8 mouse cellular contexts compared by ENCODE assay signal in the genomic region with DNA sequence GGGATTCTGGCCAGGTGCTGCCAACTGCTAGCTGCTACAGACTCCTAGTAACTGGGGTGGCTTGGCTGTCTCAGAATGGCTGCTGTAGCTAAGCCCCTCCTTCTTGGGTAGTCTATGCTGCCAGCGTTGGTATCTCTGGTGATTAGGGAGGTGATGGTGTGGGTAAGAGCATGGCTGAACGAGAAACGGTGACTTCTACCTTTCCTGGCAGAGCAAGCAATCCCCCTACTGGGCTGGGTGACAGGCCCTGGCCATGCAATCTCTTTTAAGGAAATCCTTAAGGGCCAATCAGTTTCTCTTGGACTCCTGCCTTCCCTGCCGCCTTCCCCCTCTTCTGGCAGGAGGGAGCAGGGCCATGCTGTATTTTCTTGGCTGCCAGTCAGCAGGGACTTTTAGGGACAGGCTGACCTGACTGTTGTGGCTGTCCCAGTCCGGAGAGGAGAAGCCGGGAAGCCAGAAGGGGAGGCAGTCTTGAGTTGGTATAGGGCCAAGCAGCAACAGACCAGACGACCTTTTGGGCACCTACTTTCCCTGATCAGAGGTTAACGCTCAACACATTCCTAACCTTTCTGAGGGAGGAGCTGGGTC.
DNase-seq lines count a peak whose midpoint lies in the region; ATAC-seq lines count a peak whose summit lies in the region.

No protein-coding gene starts in this region.

- peak; percentile 74 for DNase-seq in 3134 (ENCODE audit: extremely low read depth, insufficient read length, low spot score)
- peak; percentile 39 for DNase-seq in adrenal gland, postnatal 25 days
- DNase-seq in hindbrain, embryonic 10.5 days (ENCODE audit: low spot score): no peak
- DNase-seq in layer of hippocampus, adult 8-10 months (ENCODE audit: low spot score in 2 of 2): peak; percentile 66 to 71
- peak; percentile 79 for DNase-seq in lung, postnatal 14 days
- DNase-seq in embryo, embryonic 10 days (ENCODE audit: low spot score): no peak

- no peak overlapping the region for H3K27ac ChIP-seq in hindbrain, embryonic 10.5 days
- peak overlapping the region; percentile 46; the same call in 1 of the 2 replicates for H3K27ac ChIP-seq in stomach, embryonic 15.5 days

- no peak overlapping the region for H3K9ac ChIP-seq in stomach, embryonic 15.5 days

- H3K9me3 ChIP-seq in hindbrain, embryonic 10.5 days: no peaks in the 10 kb centered on the region
- H3K9me3 ChIP-seq in stomach, embryonic 15.5 days: no peaks in the 10 kb centered on the region

- H3K27me3 ChIP-seq in hindbrain, embryonic 10.5 days (ENCODE audit: insufficient read depth, poor library complexity, severe bottlenecking): peaks cover 58% of the 10 kb centered on the region
- H3K27me3 ChIP-seq in stomach, embryonic 15.5 days (replicated peaks): peaks cover 14% of the 10 kb centered on the region

- peak; percentile 29 for ATAC-seq in frontal cortex, adult (ENCODE audit: low TSS enrichment)
- ATAC-seq in stomach, embryonic 15.5 days (ENCODE audit: insufficient read depth, low FRiP score, low read depth): no peak

- peaks cover 51% of the 10 kb centered on the region for H3K4me1 ChIP-seq in hindbrain, embryonic 10.5 days (replicated peaks)
- peaks cover 40% of the 10 kb centered on the region for H3K4me1 ChIP-seq in stomach, embryonic 15.5 days

- WGBS in hindbrain, embryonic 10.5 days: 32% methylated on average over 8 of the region's 8 CpGs
- 25% methylated on average over 8 of the region's 8 CpGs for WGBS in stomach, embryonic 15.5 days

- H3K4me3 ChIP-seq in hindbrain, embryonic 10.5 days: peak overlapping the region; percentile 59
- peak overlapping the region; percentile 60 for H3K4me3 ChIP-seq in stomach, embryonic 15.5 days (replicated peaks)

- no peaks in the 10 kb centered on the region for H3K36me3 ChIP-seq in hindbrain, embryonic 10.5 days
- H3K36me3 ChIP-seq in stomach, embryonic 15.5 days: no peaks in the 10 kb centered on the region

- peak overlapping the region; percentile 99 for H3K4me2 ChIP-seq in stomach, embryonic 15.5 days

Comparison
In these comparisons a context has a peak if more than half of its experiments do, and no peak if none do; other contexts are left out.
1. DNase-seq: peak in 3134 (single experiment), adrenal gland, postnatal 25 days (single experiment), layer of hippocampus, adult 8-10 months (2 of 2) and lung, postnatal 14 days (single experiment); none in hindbrain, embryonic 10.5 days (single experiment) and embryo, embryonic 10 days (single experiment).